Mouse (Mus musculus) CH12.LX (cell line): ENCODE measurements around the gene Card10. TPM values are rescaled to one million over a fixed set of nuclear protein-coding genes. Genes with fewer than 3 reads are reported as not detected.

Experiments used
- DNase-seq: peaks from one replicate; pipeline ENCODE4 v3.0.0-alpha.2; 2013; ENCODE audit errors: extremely low read depth
- H3K27ac ChIP-seq: 2 replicates; pipeline ENCODE4 v1.5.1; 2012; ENCODE audit warnings: low read depth, mild to moderate bottlenecking, control low read depth, moderate library complexity; ENCODE audit not compliant: insufficient read depth
- H3K27me3 ChIP-seq: replicated peaks from 2 replicates; pipeline ENCODE3; 2012; ENCODE audit warnings: inconsistent platforms
- H3K36me3 ChIP-seq, 2 experiments: replicated peaks in 1 of 2; 2 replicates each; pipeline versions ENCODE3 to v1.6.1; 2012; ENCODE audit warnings: inconsistent platforms in 1 of 2, low read length in 1 of 2, mild to moderate bottlenecking in 1 of 2, mixed read lengths in 1 of 2, moderate library complexity in 1 of 2; ENCODE audit not compliant: control insufficient read depth in 1 of 2, insufficient read depth in 1 of 2
- H3K4me1 ChIP-seq, 2 experiments: 2 replicates each; pipeline ENCODE4 v1.6.1; 2012; ENCODE audit warnings: inconsistent platforms in 1 of 2, moderate library complexity in 1 of 2; ENCODE audit not compliant: insufficient read depth in 2 of 2, control insufficient read depth in 1 of 2
- H3K4me2 ChIP-seq: 2 replicates; pipeline ENCODE4 v1.6.1; 2012; ENCODE audit warnings: low read depth, mild to moderate bottlenecking, control low read depth; ENCODE audit not compliant: poor library complexity, insufficient read depth, severe bottlenecking
- H3K4me3 ChIP-seq, 3 experiments: fragments of 150-350 bp in 1 of 3; sonication (generic) in 1 of 3; replicated peaks in 1 of 3; 2 replicates each; pipeline versions ENCODE3 to v1.5.1; 2011 to 2012; ENCODE audit warnings: low read depth in 2 of 3, low read length in 2 of 3, mild to moderate bottlenecking in 2 of 3, moderate library complexity in 2 of 3, control low read depth in 1 of 3, improper control_type of control experiment in 1 of 3, inconsistent platforms in 1 of 3, mixed read lengths in 1 of 3; ENCODE audit not compliant: poor library complexity in 1 of 3
- H3K79me2 ChIP-seq: replicated peaks from 2 replicates; pipeline ENCODE4 v1.6.1; 2012; ENCODE audit warnings: mild to moderate bottlenecking, moderate library complexity; ENCODE audit not compliant: control insufficient read depth, poor library complexity, insufficient read depth, severe bottlenecking; ENCODE audit errors: extremely low read depth
- H3K9ac ChIP-seq: 2 replicates; pipeline ENCODE4 v1.6.1; 2012; ENCODE audit warnings: low read depth, mild to moderate bottlenecking, control low read depth, moderate library complexity; ENCODE audit not compliant: insufficient read depth
- H3K9me3 ChIP-seq: replicated peaks from 2 replicates; pipeline ENCODE3; 2012; ENCODE audit warnings: low read length, inconsistent platforms, mixed read lengths
- CHD1 ChIP-seq: IDR thresholded peaks from 2 replicates; pipeline ENCODE4 v1.6.1; 2012; ENCODE audit warnings: low read depth, low read length, improper control_type of control experiment, inconsistent platforms
- CHD2 ChIP-seq: IDR thresholded peaks from 2 replicates; pipeline ENCODE4 v1.6.1; 2011; ENCODE audit warnings: low read length, improper control_type of control experiment
- CTCF ChIP-seq, 2 experiments: IDR thresholded peaks in 1 of 2; conservative IDR thresholded peaks in 1 of 2; 2 replicates each; pipeline ENCODE4 v1.5.1; 2011 to 2012; ENCODE audit warnings: low read depth in 2 of 2, low read length in 2 of 2, improper control_type of control experiment in 1 of 2, inconsistent platforms in 1 of 2, mild to moderate bottlenecking in 1 of 2, moderate library complexity in 1 of 2
- E2F4 ChIP-seq: IDR thresholded peaks from 2 replicates; pipeline ENCODE4 v1.6.1; 2011; ENCODE audit warnings: low read depth, low read length, improper control_type of control experiment; ENCODE audit not compliant: insufficient replicate concordance
- ELF1 ChIP-seq: IDR thresholded peaks from 2 replicates; pipeline ENCODE4 v1.6.1; 2014; ENCODE audit warnings: low read depth, mild to moderate bottlenecking, inconsistent platforms, low read length, improper control_type of control experiment
- EP300 ChIP-seq: IDR thresholded peaks from 2 replicates; pipeline ENCODE4 v1.6.1; 2011; ENCODE audit warnings: low read length, improper control_type of control experiment
- ETS1 ChIP-seq: conservative IDR thresholded peaks from 2 replicates; pipeline ENCODE4 v1.6.1; 2012; ENCODE audit warnings: low read depth, mild to moderate bottlenecking, inconsistent platforms, low read length, improper control_type of control experiment, moderate library complexity
- GABPA ChIP-seq: IDR thresholded peaks from 2 replicates; pipeline ENCODE4 v1.6.1; 2012; ENCODE audit warnings: low read depth, low read length, improper control_type of control experiment, inconsistent platforms; ENCODE audit not compliant: insufficient replicate concordance
- HCFC1 ChIP-seq: IDR thresholded peaks from 2 replicates; pipeline ENCODE4 v1.6.1; 2012; ENCODE audit warnings: low read depth, mild to moderate bottlenecking, inconsistent platforms, low read length, improper control_type of control experiment
- JUND ChIP-seq: conservative IDR thresholded peaks from 2 replicates; pipeline ENCODE4 v1.6.1; 2011; ENCODE audit warnings: low read depth, low read length, improper control_type of control experiment
- KAT2A ChIP-seq: IDR thresholded peaks from 2 replicates; pipeline ENCODE4 v1.6.1; 2012; ENCODE audit warnings: low read length, improper control_type of control experiment, inconsistent platforms; ENCODE audit not compliant: insufficient replicate concordance
- MXI1 ChIP-seq: IDR thresholded peaks from 2 replicates; pipeline ENCODE4 v1.6.1; 2011; ENCODE audit warnings: mild to moderate bottlenecking, low read depth, low read length, improper control_type of control experiment
- NELFE ChIP-seq: IDR thresholded peaks from 2 replicates; pipeline ENCODE4 v1.6.1; 2011; ENCODE audit warnings: low read depth, low read length, improper control_type of control experiment
- NRF1 ChIP-seq: IDR thresholded peaks from 2 replicates; pipeline ENCODE4 v1.6.1; 2014; ENCODE audit warnings: low read depth, mild to moderate bottlenecking, inconsistent platforms, low read length, improper control_type of control experiment, moderate library complexity
- PAX5 ChIP-seq: IDR thresholded peaks from 2 replicates; pipeline ENCODE4 v1.6.1; 2012; ENCODE audit warnings: low read length, inconsistent platforms, mixed read lengths
- POLR2A ChIP-seq: IDR thresholded peaks from 2 replicates; pipeline ENCODE4 v1.6.1; 2011; ENCODE audit warnings: low read depth, mild to moderate bottlenecking, improper control_type of control experiment, low read length
- POLR2AphosphoS2 ChIP-seq: IDR thresholded peaks from 2 replicates; pipeline ENCODE4 v1.6.1; 2011; ENCODE audit warnings: low read depth, low read length, improper control_type of control experiment
- RAD21 ChIP-seq: IDR thresholded peaks from 2 replicates; pipeline ENCODE4 v1.6.1; 2011; ENCODE audit warnings: low read depth, mild to moderate bottlenecking, low read length, improper control_type of control experiment, moderate library complexity
- RCOR1 ChIP-seq: conservative IDR thresholded peaks from 2 replicates; pipeline ENCODE4 v1.6.1; 2012; ENCODE audit warnings: low read depth, mild to moderate bottlenecking, inconsistent platforms, low read length, improper control_type of control experiment
- SMC3 ChIP-seq: IDR thresholded peaks from 2 replicates; pipeline ENCODE4 v1.6.1; 2011; ENCODE audit warnings: low read depth, low read length, improper control_type of control experiment
- UBTF ChIP-seq: IDR thresholded peaks from 2 replicates; pipeline ENCODE4 v1.6.1; 2012; ENCODE audit warnings: low read depth, mild to moderate bottlenecking, inconsistent platforms, low read length, improper control_type of control experiment, moderate library complexity
- ZKSCAN1 ChIP-seq: IDR thresholded peaks from 2 replicates; pipeline ENCODE4 v1.6.1; 2012; ENCODE audit warnings: low read depth, inconsistent platforms, low read length, improper control_type of control experiment, borderline replicate concordance
- dilution Hi-C: fragments of 300-500 bp; cut with MboI; formaldehyde crosslinking; loops from 2 replicates; pipeline ENCODE4 v1.14.3; 2020; ENCODE audit warnings: low sequenced_read_pairs; ENCODE audit not compliant: extremely low pct_unique_long_range_greater_than_20kb, extremely low pct_ligation_motif_present
- in situ Hi-C: fragments of 300-500 bp; cut with MboI; formaldehyde crosslinking; loops from 3 replicates; pipeline ENCODE4 v1.14.3; 2019; ENCODE audit warnings: low sequenced_read_pairs, low pct_ligation_motif_present, low pct_unique_long_range_greater_than_20kb, mixed read lengths
- polyA plus RNA-seq: library from polyadenylated mRNA; unstranded; fragments of >175 nt; gene quantifications from 2 replicates; pipeline ENCODE4 v1.2.1, GENCODE M21; 2012; ENCODE audit warnings: low read depth; ENCODE audit not compliant: insufficient read length
- total RNA-seq, 2 experiments: library from RNA; depleted of rRNA; stranded (reverse); fragments of 300-350 nt in 1 of 2; fragments of >200 nt in 1 of 2; gene quantifications; 2 replicates each; pipeline ENCODE4 v1.2.3; 2012 to 2014

Gene Card10
- total and polyA plus RNA-seq, 3 experiments: 0.08 TPM; not detected in 2

DNA sequence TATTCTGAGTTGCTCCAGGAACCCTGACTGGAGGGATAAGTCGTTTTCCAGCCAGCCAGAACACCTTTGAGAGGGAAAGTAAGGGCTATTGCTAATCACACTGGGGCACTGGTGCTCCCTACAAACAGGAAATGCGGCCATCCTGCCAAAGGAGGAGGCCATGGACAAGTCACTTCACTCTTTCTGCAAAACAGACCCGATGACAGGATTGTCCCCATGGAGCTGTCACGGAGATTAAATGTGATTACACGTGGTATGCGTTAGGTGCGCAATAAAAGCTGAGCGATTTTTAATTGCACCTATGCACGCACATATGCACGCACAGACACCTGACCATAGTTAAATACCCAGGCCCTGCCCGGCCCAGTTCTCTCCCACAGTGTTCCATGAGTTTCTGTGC lies 37.9 kb upstream of the Card10 start:
- H3K9me3 ChIP-seq: peaks cover 6% of the 10 kb centered on the region
- in situ Hi-C loops: loop anchor here (10.0 kb wide), 1 partner anchor 216 kb away; no protein-coding TSS in a partner anchor
- H3K4me3 ChIP-seq: no peak overlapping the region
- dilution Hi-C loops: loop anchor here (25.0 kb wide), 1 partner anchor 103 kb away; no protein-coding TSS in a partner anchor
- no peaks in the 10 kb centered on the region for H3K79me2 ChIP-seq
- no peak overlapping the region for H3K27ac ChIP-seq
- TF ChIP-seq NRF1 (no peak), ZKSCAN1 (no peak), SMC3 (no peak), POLR2A (no peak), UBTF (no peak), CHD1 (no peak), JUND (no peak), HCFC1 (no peak), ELF1 (no peak), CHD2 (no peak)
- H3K4me2 ChIP-seq: no peak overlapping the region
- no peaks in the 10 kb centered on the region for H3K36me3 ChIP-seq
- no peak for DNase-seq
- H3K4me1 ChIP-seq: peaks cover 0 to 3% of the 10 kb centered on the region in 2 experiments; a peak in 2 of 4 replicates
- peaks cover 80% of the 10 kb centered on the region for H3K27me3 ChIP-seq
- no peak overlapping the region for H3K9ac ChIP-seq

DNA sequence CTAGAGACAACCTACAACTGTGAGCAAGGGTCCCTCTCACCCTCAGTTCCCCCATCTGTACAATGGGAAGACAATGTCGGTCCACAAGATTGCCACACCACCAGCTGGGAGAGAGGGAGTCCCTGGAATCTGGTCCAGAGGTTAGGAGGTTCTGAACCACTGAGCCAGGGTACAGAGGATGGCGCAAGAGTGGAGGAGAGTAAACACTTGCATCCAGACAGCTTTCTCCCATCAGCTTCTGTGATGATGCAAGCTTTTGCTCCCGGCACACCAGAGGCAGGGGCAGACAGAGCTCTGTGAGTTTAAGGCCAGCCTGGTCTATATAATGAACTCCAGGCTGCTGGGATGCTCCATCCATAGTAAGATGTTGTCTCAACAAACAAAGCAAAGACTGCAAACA lies 37.4 kb upstream of the Card10 start:
- Histone ChIP-seq H3K9me3 (peaks cover 6% of the 10 kb centered on the region), H3K4me1 (no peaks in the 10 kb centered on the region), H3K4me2 (no peak overlapping the region), H3K27me3 (peaks cover 78% of the 10 kb centered on the region), H3K36me3 (no peaks in the 10 kb centered on the region), H3K4me3 (no peak overlapping the region), H3K27ac (no peak overlapping the region), H3K9ac (no peak overlapping the region), H3K79me2 (no peaks in the 10 kb centered on the region)
- TF ChIP-seq UBTF: no peak
- no peak for TF ChIP-seq HCFC1
- no peak for TF ChIP-seq RAD21
- TF ChIP-seq ETS1: no peak
- no peak for TF ChIP-seq JUND
- no peak for TF ChIP-seq NELFE
- TF ChIP-seq CHD1: no peak
- TF ChIP-seq KAT2A: no peak
- TF ChIP-seq MXI1: no peak
- TF ChIP-seq CTCF (conservative IDR thresholded peaks at IDR 0.05 in 1 of 2, IDR thresholded peaks at IDR 0.05 in 1 of 2; ENCODE audit: low read depth in 2 of 2, low read length in 2 of 2): no peak
- TF ChIP-seq EP300: no peak
- TF ChIP-seq POLR2AphosphoS2: no peak
- no peak for TF ChIP-seq E2F4
- no peak for TF ChIP-seq RCOR1
- TF ChIP-seq SMC3: no peak
- no peak for TF ChIP-seq GABPA
- TF ChIP-seq PAX5: no peak
- in situ Hi-C loops (loop anchor here (10.0 kb wide), 1 partner anchor 215 kb away; no protein-coding TSS in a partner anchor), dilution Hi-C loops (loop anchor here (25.0 kb wide), 1 partner anchor 103 kb away; no protein-coding TSS in a partner anchor)
- no peak for DNase-seq
